Mouse (Mus musculus) kidney, postnatal 25 days (tissue): ENCODE results near the gene Gm17364.
"Not testable (repeated sequence)": the region's sequence is repeated elsewhere in the genome, so short reads cannot be mapped to it uniquely, and the experiment has no call there.

ENCODE experiments used
- DNase-seq, 2 experiments: peaks; one replicate each; pipeline ENCODE4 v3.0.0; 2021; ENCODE audit warnings: mixed read lengths in 2 of 2

Gene Gm17364

GRCm38 (mm10) chr13:41251232-41251631 lies 22.5 kb downstream of the Gm17364 start:
- DNase-seq = not testable (repeated sequence)

- DNase-seq = peak; percentile 33 to 63
These were observed 23.3 kb downstream of the Gm17364 start for GRCm38 (mm10) chr13:41250318-41250981.

- DNase-seq = peak; percentile 93 to 98
These were observed 24.0 kb downstream of the Gm17364 start, which contains the start of gene Smim13 for GRCm38 (mm10) chr13:41249538-41250317. TSS of gene Smim13 (plus strand) at chr13:41249844.

- peak; percentile 43 to 51 for DNase-seq
These were observed 24.8 kb downstream of the Gm17364 start for GRCm38 (mm10) chr13:41248751-41249520.

GRCm38 (mm10) chr13:41244306-41244830 lies 29.4 kb downstream of the Gm17364 start:
- no peak for DNase-seq

- DNase-seq = no peak
These were observed 32.2 kb downstream of the Gm17364 start for GRCm38 (mm10) chr13:41241557-41241956.

- no peak for DNase-seq
These were observed 35.0 kb downstream of the Gm17364 start for GRCm38 (mm10) chr13:41238805-41239130.

- no peak for DNase-seq
These were observed 35.6 kb downstream of the Gm17364 start for GRCm38 (mm10) chr13:41238035-41238804.

GRCm38 (mm10) chr13:41235845-41236741 lies 37.7 kb downstream of the Gm17364 start:
- DNase-seq = peak; percentile 64 to 79

- no peak for DNase-seq
These were observed 38.6 kb downstream of the Gm17364 start for GRCm38 (mm10) chr13:41235181-41235580.

GRCm38 (mm10) chr13:41233241-41233640 lies 40.5 kb downstream of the Gm17364 start:
- DNase-seq = no peak

GRCm38 (mm10) chr13:41232209-41232608 lies 41.6 kb downstream of the Gm17364 start:
- peak; percentile 90 to 93 for DNase-seq

GRCm38 (mm10) chr13:41231389-41231983 lies 42.3 kb downstream of the Gm17364 start:
- DNase-seq = peak in 1 of 2 experiments; percentile 50

- no peak for DNase-seq
These were observed 43.5 kb downstream of the Gm17364 start for GRCm38 (mm10) chr13:41230256-41230655.

GRCm38 (mm10) chr13:41228060-41228459 lies 45.7 kb downstream of the Gm17364 start:
- DNase-seq = no peak

- no peak for DNase-seq
These were observed 47.3 kb downstream of the Gm17364 start for GRCm38 (mm10) chr13:41226513-41226912.
